Mouse (Mus musculus): ENCODE results near the gene Oosp2. TPM values are rescaled to one million over a fixed set of nuclear protein-coding genes. Genes with fewer than 3 reads are reported as not detected.

The Oosp2 gene
- not detected in 2 replicates for polyA plus RNA-seq (2012; rRNA removed)

DNA sequence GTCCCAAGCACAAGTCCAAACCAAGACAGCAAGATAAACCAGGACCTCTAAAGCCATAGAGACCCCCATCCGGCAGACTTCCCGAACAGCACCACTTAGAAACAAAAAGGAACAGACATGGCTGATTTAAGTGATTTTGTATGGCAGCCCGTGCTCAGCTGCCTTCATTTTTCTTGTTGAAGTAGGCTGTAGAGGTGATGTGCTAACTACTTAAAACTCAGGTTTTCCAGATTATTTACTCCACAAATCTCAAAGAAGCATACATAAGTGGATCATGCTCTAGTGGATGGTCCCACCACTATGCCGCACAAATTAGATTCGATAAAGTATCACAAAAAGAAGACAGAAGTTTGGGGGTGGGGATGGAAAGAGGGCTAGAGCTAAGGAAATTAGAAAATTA, at the start of gene Oosp2:
Oosp2 (minus strand) TSS at position 101 of the 400 bp plus-strand sequence.
- WGBS = 91% methylated on average over 5 of the region's 5 CpGs
- no peak for DNase-seq (ENCODE audit: low read depth, low spot score)

DNA sequence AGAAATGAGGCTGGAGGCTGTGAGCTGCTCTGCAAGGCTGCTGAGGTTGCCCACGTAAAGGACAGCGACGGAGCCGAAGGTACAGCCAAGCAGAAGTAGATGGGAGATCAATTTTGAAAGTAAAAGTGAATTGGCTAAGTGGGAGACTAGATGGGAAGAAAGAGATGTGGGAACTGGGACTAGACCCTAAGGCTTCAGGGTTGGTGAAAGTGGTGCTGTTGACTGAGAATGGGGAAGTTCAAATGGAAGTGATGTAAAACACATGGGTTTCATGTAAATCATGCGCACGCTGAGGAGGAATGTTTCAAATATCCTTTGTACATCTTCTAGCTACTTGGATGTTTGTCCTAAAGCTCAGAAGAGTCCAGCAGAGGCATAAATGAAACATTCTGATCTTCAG, 38.0 kb upstream of the Oosp2 start:
- WGBS = 88% methylated on average over 6 of the region's 6 CpGs
- DNase-seq (ENCODE audit: low read depth, low spot score) = no peak

DNA sequence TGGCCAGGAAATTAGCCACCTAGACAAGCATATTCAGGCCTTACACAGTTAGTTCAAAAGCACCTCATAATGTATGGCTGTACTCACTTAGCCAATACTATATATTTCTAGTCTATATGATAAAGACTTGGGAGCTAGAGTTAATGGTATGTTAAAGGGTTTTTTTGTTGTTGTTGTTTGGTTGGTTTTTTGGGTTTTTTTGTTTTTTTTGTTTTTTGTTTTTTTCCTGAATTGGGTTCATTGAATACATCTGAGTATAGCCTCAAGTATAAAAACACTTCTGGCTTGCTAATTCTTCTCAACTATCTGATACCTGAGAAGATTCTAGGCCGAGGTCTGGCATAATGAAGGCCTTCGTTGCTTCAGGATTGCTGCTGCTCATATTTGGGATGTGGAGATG, 36.4 kb upstream of the Oosp2 start, which contains the start of gene Oosp3:
Oosp3 (plus strand) TSS at position 301 of the 400 bp plus-strand sequence.
- no peak for DNase-seq (ENCODE audit: low read depth, low spot score)
- WGBS = 80% methylated on average over 2 of the region's 2 CpGs

DNA sequence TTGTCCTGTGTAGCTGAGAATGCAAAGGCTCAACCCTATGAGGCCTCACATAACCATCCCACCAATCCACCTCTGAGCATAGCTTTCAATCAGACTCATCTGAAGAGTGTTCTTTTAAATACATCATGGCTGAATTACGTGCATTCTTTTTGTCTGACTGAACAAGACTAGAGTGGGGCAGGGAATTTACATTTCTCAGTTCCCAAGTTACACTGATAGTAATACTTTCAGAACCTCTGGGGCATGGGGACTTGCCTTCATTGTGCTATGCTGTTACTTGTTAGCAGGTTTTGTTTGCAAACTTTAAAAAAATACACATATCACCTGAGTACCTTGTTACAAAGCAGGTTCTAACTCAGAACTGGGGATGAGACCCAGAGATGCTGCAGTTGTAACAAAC, 31.1 kb upstream of the Oosp2 start:
- no peak for DNase-seq (ENCODE audit: low read depth, low spot score)
- 61% methylated on average over 1 of the region's 1 CpGs for WGBS

DNA sequence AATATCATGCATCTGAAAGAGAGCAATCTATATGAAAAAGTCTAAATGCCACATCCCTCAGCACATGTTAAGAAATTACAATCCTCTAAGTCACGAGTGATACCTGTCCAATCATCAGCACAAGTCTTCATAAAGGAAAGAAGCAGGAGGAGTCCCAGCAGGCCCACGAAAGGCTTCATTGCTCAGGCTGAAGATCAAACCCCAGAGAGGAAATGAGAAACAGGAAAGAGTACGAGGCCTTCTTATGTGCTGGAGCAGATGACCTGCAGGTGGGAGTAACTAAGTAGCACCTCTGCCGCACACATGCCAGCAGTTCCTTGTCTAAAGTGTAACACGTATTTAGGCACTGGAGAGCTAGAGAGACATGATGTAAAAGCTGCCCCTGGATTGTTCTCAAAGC, 30.5 kb upstream of the Oosp2 start, which contains the start of gene Oosp1:
Oosp1 (minus strand) TSS at position 312 of the 400 bp plus-strand sequence.
- no peak for DNase-seq (ENCODE audit: low read depth, low spot score)
- 66% methylated on average over 5 of the region's 5 CpGs for WGBS

DNA sequence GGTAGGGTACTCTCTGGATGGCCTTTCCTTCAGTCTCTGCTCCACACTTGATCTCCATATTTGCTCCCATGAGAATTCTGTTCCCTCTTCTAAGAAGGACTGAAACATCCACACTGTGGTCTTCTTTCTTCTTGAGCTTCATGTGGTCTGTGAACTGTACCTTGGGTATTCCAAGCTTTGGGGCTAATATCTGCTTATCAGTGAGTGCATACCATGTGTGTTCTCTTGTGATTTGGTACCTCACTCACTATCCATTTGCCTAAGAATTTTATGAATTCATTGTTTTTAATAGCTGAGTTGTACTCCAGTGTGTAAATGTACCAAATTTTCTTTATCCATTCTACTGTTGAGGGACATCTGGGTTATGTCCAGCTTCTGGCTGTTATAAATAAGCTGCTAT, 1.2 kb upstream of the Oosp2 start:
- no peak for DNase-seq (ENCODE audit: low read depth, low spot score)

DNA sequence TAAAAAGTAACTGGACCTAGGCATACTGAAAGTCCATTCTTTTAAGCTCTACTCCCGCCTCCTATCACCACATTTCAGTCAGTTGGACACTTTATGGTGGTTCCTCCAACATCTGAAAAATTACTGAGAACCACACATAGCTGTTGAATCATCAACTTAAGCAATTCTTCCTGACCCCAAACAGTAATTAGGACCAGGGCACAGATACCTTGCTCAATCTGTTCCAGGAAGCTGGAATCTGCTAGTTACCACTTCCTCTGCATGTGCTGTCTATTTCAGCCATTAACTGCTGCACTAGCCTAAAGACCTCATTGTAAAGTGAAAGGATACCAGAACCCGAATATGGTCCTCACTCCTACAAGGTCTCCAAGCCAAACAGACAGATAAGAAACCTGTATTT, 1.2 kb downstream of the Oosp2 start:
- DNase-seq (ENCODE audit: low read depth, low spot score) = no peak
- WGBS = 62% methylated on average over 2 of the region's 2 CpGs

DNA sequence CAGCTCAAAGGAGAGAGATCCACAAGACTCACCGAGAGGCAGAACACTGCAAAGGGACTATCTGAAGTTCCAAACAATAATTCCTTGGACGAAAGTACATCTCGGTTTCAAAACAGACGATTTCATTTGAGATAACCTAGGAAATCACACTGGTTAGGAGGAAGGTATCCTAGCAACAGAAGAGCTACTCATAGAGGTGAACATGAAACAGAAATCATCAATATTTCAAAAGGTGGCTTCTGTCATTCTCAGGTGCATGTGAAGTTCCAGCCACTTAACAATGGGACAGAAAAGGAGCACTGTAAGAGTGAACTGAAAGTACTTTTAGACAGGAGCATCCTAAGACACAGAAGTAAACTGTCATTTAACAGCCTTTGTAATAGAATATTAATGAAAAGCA, 10.8 kb downstream of the Oosp2 start:
- DNase-seq (ENCODE audit: low read depth, low spot score) = no peak
- 78% methylated on average over 4 of the region's 4 CpGs for WGBS

DNA sequence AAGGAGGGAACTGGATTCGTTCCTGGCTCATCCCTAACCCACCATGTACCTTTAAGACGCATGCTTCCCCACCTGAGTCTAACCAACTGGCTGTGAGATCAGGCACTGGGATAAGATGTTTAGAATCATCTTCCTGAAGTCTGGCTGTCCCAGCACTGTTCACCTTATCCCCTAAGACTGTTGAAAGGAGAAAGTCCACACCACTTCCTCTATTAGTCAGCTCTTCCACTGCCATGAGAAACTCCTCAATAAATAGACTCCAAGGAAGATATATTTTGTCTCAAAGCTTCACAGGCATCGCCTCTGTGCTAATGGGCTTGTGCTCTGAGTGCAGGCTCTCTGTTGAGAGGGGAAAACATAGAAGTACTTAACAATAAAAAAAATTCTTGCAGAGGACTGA, 14.2 kb downstream of the Oosp2 start:
- 73% methylated on average over 3 of the region's 3 CpGs for WGBS
- no peak for DNase-seq (ENCODE audit: low read depth, low spot score)

DNA sequence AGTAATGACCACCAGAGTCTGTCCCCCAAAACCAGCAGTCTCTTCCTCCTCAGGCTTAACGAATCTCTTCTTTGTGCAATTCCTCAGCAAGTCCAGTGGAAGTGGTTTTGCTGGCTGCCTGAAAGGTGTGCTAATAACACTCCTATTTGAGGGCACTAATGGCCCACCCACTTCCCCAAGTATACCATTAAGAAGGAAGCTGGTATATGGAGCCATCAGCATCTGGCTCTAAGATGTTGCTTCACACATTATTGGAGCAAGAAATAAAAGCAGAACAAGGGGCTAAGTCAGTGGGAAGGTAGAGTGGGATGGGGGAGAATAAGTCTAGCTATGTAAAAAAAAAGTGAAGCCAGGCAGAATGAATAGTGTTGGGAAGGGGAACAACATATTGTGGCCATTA, 19.6 kb downstream of the Oosp2 start, which contains the start of gene Ms4a3:
Ms4a3 (minus strand) TSS at position 120 of the 400 bp plus-strand sequence.
- WGBS = 57% methylated on average over 1 of the region's 1 CpGs
- DNase-seq (ENCODE audit: low read depth, low spot score) = no peak

DNA sequence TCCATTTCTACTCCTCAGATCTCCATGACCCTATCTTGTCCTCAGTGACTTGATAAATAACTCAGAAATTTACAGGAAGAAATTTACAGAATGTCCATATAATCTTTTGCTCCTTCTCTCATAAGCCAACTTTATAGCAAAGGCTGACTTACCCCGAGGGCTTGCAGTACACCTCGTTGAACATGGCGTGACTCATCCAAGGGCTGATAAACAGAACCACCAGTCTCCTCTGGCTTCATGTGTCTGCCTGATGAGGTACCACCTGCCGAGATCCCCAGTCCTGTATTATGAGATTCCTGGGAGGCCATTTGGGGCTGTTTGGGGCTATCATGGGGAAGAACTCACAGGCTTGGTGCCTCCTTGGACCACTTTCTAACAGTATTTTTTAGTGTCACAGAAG, 21.3 kb downstream of the Oosp2 start:
- WGBS = 62% methylated on average over 4 of the region's 4 CpGs

DNA sequence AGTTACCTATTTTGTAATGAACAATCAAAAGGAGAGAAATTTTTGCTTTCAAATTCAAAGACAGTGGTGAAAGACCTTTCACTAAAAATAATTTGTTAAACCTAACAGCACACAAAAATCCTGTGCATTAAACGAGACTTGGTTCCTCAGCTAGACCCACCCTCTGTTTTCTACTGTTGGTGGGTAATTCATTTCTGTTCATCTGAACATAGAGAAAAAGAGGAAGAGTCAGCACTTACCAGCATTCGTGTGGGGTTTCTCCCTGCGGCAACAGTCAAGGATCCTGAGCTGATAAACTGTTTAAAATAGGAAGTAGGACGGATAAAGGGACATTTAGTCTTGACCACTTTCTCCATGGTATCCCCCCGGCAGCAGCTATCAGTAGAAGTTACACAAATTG, 24.8 kb downstream of the Oosp2 start:
- DNase-seq (ENCODE audit: low read depth, low spot score) = no peak
- WGBS = 74% methylated on average over 5 of the region's 5 CpGs

More for the DNA sequence above, 21.3 kb downstream of the Oosp2 start:
- DNase-seq (ENCODE audit: low read depth, low spot score) = no peak

DNA sequence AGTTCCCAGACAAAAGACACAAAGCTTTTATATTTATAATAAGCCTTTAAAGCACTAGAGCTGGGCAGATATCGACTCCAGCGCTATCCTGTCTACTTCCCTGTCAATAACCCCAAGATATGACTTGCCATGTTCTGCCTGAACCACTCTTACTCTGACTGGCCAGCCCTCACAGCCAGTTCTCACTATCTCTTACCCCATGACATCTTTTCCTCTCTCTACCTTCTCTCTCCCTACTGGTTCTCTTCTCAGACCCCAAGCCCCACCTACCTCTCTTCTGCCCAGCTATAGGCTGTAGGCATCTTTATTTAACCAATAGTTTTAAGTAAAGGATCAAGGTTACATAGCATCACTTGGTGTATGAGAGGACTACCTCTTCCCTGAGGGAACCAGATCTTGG, 26.0 kb downstream of the Oosp2 start:
- DNase-seq (ENCODE audit: low read depth, low spot score) = no peak
- 25% methylated on average over 2 of the region's 2 CpGs for WGBS

DNA sequence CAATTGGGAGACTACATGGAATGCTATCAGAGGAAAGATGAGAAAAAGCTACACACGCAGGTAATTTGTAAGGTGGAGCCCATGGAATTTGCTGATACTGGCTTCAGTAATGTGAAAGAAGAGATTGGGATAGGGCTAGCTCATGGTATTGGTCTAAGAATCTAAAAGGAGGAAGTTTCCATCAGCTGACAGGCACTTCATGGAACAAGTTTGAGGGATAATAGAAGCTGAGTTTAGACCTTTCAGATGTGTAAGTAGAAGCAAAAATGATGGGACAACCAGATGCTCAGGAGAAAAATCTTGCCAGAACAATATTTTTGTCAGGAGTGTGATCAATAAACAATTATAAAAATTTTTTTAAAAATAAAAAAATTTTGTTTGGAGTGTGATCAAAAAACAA, 26.6 kb downstream of the Oosp2 start:
- DNase-seq (ENCODE audit: low read depth, low spot score) = no peak
- 79% methylated on average over 1 of the region's 1 CpGs for WGBS

DNA sequence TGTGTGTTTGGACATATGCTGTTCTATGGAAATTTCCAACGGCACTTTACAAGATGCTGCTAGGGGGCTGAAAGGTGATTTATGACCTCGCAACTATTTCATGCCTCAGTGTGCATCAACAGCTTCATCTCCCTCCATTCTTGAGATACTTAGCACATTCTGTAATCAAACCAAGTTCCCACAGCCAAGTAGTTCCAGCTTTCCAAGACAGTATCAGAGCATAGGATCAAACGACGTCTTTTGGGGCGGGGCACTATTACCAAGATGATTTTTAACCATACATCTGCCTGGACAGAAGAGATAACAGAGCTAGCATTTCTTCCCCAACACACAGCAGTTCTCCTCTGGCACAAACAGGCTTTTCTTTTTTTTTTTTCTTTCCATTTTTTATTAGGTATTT, 35.1 kb downstream of the Oosp2 start:
- no peak for DNase-seq (ENCODE audit: low read depth, low spot score)
- 36% methylated on average over 5 of the region's 5 CpGs for WGBS

DNA sequence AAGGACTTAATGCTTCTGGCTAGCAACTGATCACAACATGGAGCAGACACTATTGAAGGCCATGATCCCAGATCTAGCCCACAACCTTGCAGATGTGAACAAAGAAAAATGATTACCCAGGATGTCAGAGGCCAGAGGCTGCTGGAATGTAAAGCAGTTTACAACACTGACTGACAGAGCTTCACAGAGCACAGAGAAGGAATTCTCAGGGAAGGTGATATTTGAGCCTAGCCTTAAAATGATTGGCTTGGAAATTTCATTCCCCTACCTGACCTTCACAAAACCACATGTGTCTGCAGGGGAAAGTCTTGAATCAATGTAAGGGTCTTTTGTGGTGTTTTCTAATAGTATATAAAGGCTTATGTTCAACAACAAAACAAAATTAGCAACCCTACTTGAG, 35.6 kb downstream of the Oosp2 start:
- DNase-seq (ENCODE audit: low read depth, low spot score) = no peak

DNA sequence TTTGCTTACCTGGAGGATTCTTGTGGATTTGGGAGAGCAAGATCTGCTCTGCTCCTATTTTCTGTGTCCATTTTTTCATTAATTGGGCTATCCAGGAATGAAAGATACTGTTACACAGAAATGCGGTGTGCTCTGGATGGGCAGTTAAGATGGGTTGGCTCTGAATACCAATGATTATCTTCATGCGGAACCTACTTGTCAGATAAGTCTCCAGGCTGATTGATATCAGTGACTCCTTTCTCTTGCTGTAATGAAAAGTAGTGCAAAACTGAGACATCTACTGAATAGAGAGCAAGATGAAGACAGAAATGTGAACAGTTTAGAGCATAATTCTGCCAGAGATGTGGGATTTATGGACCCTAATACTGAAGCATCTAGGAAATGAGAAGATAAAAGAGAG, 36.8 kb downstream of the Oosp2 start, which contains the start of gene Ms4a2:
Ms4a2 (minus strand) TSS at position 169 of the 400 bp plus-strand sequence.
- no peak for DNase-seq (ENCODE audit: low read depth, low spot score)
- 90% methylated on average over 2 of the region's 2 CpGs for WGBS

DNA sequence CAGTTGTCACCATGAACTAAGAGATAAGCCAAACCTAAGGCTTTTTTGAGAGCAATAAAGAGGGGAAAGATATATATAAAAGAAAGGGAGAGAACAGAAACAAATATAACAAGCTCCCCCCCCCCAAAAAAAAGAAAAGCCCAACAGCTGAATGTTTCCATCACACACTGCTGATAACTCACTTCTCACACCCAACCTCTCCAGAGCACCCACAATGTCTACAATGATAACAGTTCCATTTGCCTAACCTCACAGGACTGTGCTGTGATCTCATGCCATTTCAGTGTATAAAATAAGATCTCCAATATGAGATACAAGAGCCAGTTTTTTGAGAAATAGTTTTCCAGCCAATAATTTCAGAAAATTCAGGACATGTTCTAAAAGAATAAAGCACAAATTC, 42.4 kb downstream of the Oosp2 start:
- no peak for DNase-seq (ENCODE audit: low read depth, low spot score)

DNA sequence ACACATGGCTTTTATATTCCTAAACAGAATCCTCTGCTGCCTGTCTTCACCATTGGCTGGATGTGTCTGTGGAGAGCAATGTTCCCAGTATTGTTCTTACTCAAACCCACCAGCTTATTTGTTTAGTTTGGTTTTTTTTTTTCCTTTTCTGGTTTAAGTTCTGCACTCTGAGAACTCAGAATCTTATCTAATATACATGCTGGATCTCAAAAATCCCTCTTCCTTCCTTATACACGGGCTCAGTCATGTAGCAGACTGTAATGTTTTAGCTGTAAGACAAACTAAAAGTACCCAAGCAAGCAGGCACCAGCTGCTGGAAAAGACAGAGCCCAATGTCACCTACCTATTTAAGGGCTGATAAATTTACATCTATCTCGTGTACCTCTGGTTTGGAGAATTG, 45.6 kb downstream of the Oosp2 start:
- no peak for DNase-seq (ENCODE audit: low read depth, low spot score)
- WGBS = 53% methylated on average over 2 of the region's 2 CpGs

DNA sequence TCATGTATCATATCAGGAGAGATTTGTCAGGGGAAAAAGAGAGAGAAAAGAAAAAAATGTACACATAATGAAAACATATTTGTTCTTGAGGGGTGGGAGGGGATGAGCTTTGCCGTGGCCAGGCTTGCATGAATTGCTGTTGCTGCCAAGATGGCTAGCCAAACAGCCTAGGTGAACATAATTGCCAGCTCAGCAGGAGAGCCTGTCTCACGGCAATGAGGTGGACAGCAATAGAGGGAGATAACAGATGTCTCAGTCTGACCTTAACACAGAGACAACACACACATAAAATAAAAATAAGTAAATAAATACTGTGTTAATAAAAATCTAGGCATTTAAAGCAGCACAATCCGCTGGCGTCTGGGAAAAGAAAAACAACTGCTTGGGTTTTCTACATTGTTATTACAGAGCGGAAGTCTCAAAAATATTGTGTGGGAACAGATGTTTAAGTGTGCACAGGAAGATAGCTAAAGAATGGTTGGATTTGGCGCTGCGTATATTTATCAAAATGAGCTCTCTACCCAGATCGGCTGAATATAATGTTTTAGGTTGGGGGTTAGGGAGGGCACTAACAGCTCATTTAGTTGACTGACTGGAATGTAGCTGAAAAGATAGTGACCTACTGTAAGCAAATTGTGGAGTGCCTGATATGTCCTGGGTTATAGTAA, 46.4 kb downstream of the Oosp2 start:
- 50% methylated on average over 8 of the region's 8 CpGs for WGBS
- no peak for DNase-seq (ENCODE audit: low read depth, low spot score)

DNA sequence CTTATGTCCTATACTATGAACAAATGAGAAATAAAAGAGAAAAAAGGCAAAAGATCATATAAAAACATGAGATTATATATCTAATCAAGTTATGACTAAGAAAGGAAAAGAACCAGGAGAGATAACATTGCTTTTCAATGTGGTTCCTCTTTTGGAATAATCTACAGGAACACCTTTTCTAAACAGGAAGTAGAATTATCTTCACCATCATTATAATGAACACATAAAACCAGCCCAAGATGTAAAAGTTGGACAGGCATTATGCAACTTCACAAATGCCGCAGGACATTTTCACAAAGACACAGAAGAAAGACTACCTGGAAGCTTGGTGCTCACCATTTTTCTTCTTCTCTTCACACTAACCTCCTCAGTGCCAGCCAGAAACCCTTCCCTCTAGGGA, 47.3 kb downstream of the Oosp2 start:
- WGBS = 78% methylated on average over 1 of the region's 1 CpGs
- no peak for DNase-seq (ENCODE audit: low read depth, low spot score)

DNA sequence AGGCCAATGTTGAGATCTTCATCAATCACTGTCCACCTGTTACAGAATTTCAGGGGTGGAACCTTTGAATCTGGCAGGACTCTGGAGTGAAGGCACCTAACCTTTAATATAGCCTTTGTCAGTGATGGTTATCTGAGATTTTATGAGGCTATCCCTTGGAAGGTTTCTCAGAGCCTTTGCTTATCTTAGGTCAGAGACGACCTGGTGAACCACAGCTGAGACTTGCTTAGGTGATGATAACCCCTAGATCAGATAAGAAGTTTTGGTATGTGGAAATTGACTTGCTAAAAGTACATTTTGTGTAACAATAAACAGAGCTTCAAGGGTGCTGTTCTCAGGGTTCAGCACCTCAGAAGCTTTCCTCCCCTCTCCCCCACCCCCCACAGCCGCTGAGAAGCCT, 48.1 kb downstream of the Oosp2 start:
- WGBS = 44% methylated on average over 2 of the region's 2 CpGs
- no peak for DNase-seq (ENCODE audit: low read depth, low spot score)

Measured in large intestine, adult 2 months (tissue).